Mouse (Mus musculus) heart, postnatal 0 days (tissue): ENCODE data around the gene Cldn7. TPM values are rescaled to one million over a fixed set of nuclear protein-coding genes. Genes with fewer than 3 reads are reported as not detected.

Experiments used
- ATAC-seq: fragments of 200-750 bp; cut with Nextera tagmentation; 2 replicates; pipeline ENCODE4 v1.8.0; 2017; ENCODE audit warnings: low read depth, moderate number of reproducible peaks, moderate library complexity; ENCODE audit not compliant: insufficient read depth
- DNase-seq: peaks from one replicate; pipeline ENCODE4 v3.0.0-alpha.2; 2016; ENCODE audit warnings: low spot score
- H3K27ac ChIP-seq: fragments of 300-500 bp; sonication (generic); 2 replicates; pipeline ENCODE4 v1.5.1; 2014; ENCODE audit warnings: low read depth, mild to moderate bottlenecking
- H3K27me3 ChIP-seq: fragments of 300-500 bp; sonication (generic); 2 replicates; pipeline ENCODE4 v1.6.1; 2014; ENCODE audit warnings: low read length, mixed read lengths; ENCODE audit not compliant: control insufficient read depth, insufficient read depth
- H3K36me3 ChIP-seq: fragments of 300-500 bp; sonication (generic); replicated peaks from 2 replicates; pipeline ENCODE4 v1.6.1; 2014; ENCODE audit warnings: low read length, mixed read lengths; ENCODE audit not compliant: control insufficient read depth, insufficient read depth
- H3K4me1 ChIP-seq: fragments of 300-500 bp; sonication (generic); 2 replicates; pipeline ENCODE4 v1.6.1; 2014; ENCODE audit warnings: antibody characterized with exemption; ENCODE audit not compliant: control insufficient read depth, insufficient read depth
- H3K4me2 ChIP-seq: fragments of 300-500 bp; sonication (generic); 2 replicates; pipeline ENCODE4 v1.6.1; 2014; ENCODE audit warnings: low read depth, mild to moderate bottlenecking, low read length, moderate library complexity
- H3K4me3 ChIP-seq: fragments of 300-500 bp; sonication (generic); 2 replicates; pipeline ENCODE4 v1.5.1; 2014; ENCODE audit warnings: low read depth, low read length
- H3K9ac ChIP-seq: fragments of 300-500 bp; sonication (generic); replicated peaks from 2 replicates; pipeline ENCODE4 v1.6.1; 2014; ENCODE audit warnings: low read depth, low read length, mixed read lengths
- H3K9me3 ChIP-seq: fragments of 300-500 bp; sonication (generic); replicated peaks from 2 replicates; pipeline ENCODE4 v1.6.1; 2016; ENCODE audit warnings: low read length; ENCODE audit not compliant: control insufficient read depth
- CTCF ChIP-seq: IDR thresholded peaks from 2 replicates; pipeline ENCODE4 v1.5.1; 2016; ENCODE audit warnings: antibody characterized with exemption, control low read depth, low read depth
- EP300 ChIP-seq: IDR thresholded peaks from 2 replicates; pipeline ENCODE4 v1.6.1; 2016; ENCODE audit warnings: antibody characterized with exemption, low read depth
- WGBS: fragments of 180-500 bp; shearing (Covaris S2); extraction: QIAGEN DNeasy Blood & Tissue Kit; methylation state at CpG from one replicate; pipeline ENCODE4 v1.1.7; 2014; 5-methylcytosine and 5-hydroxymethylcytosine counted together
- polyA plus RNA-seq: library from polyadenylated mRNA; unstranded; fragments of >200 nt; fragmentation: Nextera tagmentation; extraction: Ambion mirVana; gene quantifications from 2 replicates; pipeline ENCODE4 v1.2.1, GENCODE M21; 2015
- total RNA-seq: library from RNA; depleted of rRNA; stranded (reverse); fragments of >200 nt; gene quantifications from 2 replicates; pipeline ENCODE4 v1.2.3, GENCODE M21; 2014; ENCODE audit warnings: low replicate concordance

Gene Cldn7
- total and polyA plus RNA-seq, 2 experiments from 2014 or later, result 0.64 TPM; not detected in 1

DNA sequence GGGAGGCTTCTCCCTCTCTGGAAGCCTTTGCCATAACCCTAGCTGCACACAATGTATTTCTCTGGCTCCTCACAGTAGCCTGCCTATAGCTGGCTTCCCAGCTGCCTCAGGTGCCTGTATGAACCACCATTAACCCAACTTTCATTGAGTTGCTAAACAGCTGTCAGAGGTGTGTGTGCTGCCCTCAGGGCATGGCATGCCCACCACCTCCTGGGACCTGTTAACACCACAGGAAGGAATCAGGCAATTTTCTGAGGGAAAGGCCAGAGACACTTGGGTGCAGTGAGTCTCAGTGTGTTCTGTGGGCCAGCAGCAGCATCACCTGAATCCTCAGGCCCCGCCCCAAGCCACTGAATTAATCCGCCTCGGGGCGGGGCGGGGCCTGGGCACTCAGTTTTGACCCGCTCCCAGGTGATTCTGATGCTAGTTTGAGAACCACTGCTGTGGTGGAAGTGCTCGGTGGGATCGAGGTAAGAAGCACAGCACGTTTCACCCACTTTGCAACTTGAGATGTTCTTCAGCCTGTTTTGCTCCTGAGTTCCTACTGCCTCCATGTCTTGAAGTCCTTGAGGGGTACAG, 26.1 kb upstream of the Cldn7 start:
- Histone ChIP-seq H3K4me1 (peaks cover 30% of the 10 kb centered on the region), H3K9ac (no peak overlapping the region), H3K4me3 (no peak overlapping the region), H3K27ac (no peak overlapping the region), H3K36me3 (peaks cover 14% of the 10 kb centered on the region), H3K9me3 (no peaks in the 10 kb centered on the region), H3K4me2 (no peak overlapping the region), H3K27me3 (peaks cover 8% of the 10 kb centered on the region)
- DNase-seq (no peak), ATAC-seq (no peak)
- WGBS, result 46% methylated on average over 9 of the region's 9 CpGs
- no peak for TF ChIP-seq CTCF
- no peak for TF ChIP-seq EP300

DNA sequence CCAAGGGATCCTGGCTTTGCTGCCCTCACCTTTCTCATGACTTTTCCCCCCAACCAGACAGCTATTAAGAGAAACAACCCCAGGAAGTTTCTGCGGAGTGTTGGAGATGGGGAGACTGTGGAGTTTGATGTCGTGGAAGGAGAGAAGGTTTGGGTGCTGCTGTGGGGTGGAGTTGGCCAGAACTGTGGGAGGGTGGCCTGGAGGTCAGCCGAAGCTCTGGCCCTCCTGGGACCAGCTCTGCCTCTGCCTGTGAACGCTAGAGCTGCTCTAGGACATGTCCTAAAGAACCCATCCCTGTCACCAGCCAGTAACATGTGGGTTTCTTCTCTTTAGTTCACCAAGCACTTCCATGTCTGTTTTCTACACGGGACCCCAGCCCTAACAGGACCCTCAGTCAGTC, 25.4 kb upstream of the Cldn7 start:
- no peak overlapping the region for H3K4me2 ChIP-seq
- DNase-seq, result no peak
- H3K9ac ChIP-seq, result no peak overlapping the region
- WGBS, result 52% methylated on average over 5 of the region's 5 CpGs
- H3K36me3 ChIP-seq, result peaks cover 20% of the 10 kb centered on the region
- no peaks in the 10 kb centered on the region for H3K9me3 ChIP-seq
- no peak overlapping the region for H3K4me3 ChIP-seq
- peaks cover 8% of the 10 kb centered on the region for H3K27me3 ChIP-seq
- ATAC-seq, result no peak
- TF ChIP-seq EP300 (no peak), CTCF (no peak)
- no peak overlapping the region for H3K27ac ChIP-seq
- H3K4me1 ChIP-seq, result peaks cover 30% of the 10 kb centered on the region

DNA sequence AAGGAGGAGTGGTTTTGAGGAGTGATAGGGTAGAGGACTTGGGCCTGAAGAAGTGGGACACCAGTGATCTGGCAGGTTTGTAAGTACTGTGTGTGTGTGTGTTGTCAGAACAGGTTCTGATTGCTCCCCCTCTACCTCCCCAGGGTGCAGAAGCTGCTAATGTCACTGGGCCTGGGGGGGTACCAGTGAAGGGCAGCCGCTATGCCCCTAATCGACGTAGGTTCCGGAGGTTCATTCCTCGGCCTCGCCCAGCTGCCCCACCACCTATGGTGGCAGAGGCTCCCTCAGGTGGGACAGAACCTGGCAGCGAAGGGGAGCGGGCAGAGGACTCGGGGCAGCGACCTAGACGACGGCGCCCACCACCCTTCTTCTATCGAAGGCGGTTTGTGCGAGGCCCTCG, 24.8 kb upstream of the Cldn7 start:
- Histone ChIP-seq H3K9ac (no peak overlapping the region), H3K4me2 (no peak overlapping the region), H3K9me3 (no peaks in the 10 kb centered on the region), H3K4me3 (no peak overlapping the region), H3K27me3 (peaks cover 7% of the 10 kb centered on the region), H3K36me3 (peaks cover 24% of the 10 kb centered on the region), H3K27ac (no peak overlapping the region), H3K4me1 (peaks cover 30% of the 10 kb centered on the region)
- TF ChIP-seq CTCF (no peak), EP300 (no peak)
- DNase-seq (no peak), ATAC-seq (no peak)
- WGBS, result 90% methylated on average over 17 of the region's 17 CpGs

DNA sequence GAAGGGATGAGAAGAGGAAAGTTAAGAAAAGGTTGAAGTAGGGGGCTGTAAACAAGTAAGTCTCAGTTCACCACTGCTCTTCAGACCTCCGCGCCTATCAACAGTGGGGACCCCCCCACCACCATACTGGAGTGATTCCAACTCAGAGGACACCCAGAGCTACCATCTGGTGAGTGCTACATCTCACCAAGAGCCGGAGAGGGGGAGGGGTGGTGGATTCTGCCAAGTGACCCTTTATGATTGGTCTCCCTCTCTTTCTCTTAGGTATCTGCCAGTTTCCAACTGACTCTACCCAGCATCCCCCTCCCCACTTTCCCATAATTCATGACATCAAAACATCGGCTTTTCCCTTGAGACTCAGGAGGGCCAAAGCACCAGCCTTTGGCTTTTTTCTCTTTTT, 23.6 kb upstream of the Cldn7 start:
- peaks cover 36% of the 10 kb centered on the region for H3K36me3 ChIP-seq
- no peaks in the 10 kb centered on the region for H3K9me3 ChIP-seq
- H3K4me3 ChIP-seq, result no peak overlapping the region
- H3K9ac ChIP-seq, result no peak overlapping the region
- no peak for DNase-seq
- no peak overlapping the region for H3K27ac ChIP-seq
- no peak for TF ChIP-seq EP300
- no peak for TF ChIP-seq CTCF
- WGBS, result 65% methylated on average over 4 of the region's 4 CpGs
- H3K4me2 ChIP-seq, result no peak overlapping the region
- ATAC-seq, result no peak
- peaks cover 28% of the 10 kb centered on the region for H3K4me1 ChIP-seq
- H3K27me3 ChIP-seq, result no peaks in the 10 kb centered on the region

DNA sequence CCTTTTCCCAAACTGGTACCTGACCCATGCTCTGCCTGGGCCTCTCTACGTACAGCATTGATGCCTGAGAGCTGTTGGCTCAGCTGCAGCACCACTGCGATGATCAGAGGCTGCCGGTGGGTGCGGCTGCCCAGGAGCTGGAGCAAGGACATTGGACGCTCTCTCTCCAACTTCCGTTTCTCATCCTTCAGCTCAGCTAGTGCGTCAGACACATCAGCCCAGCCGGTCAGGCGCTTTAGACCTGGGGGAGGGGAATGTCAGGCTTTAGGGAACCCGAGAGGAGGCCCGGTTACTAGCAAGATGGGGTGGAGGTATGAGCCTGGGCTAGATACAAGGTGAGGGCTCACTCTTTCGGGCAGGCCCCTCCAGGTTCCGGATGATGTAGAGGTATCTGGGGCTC, 19.4 kb upstream of the Cldn7 start:
- no peaks in the 10 kb centered on the region for H3K27me3 ChIP-seq
- H3K4me1 ChIP-seq, result peaks cover 11% of the 10 kb centered on the region
- H3K4me3 ChIP-seq, result no peak overlapping the region
- DNase-seq, result no peak
- no peaks in the 10 kb centered on the region for H3K9me3 ChIP-seq
- no peak overlapping the region for H3K27ac ChIP-seq
- no peak overlapping the region for H3K9ac ChIP-seq
- H3K4me2 ChIP-seq, result no peak overlapping the region
- H3K36me3 ChIP-seq, result peaks cover 38% of the 10 kb centered on the region
- WGBS, result 66% methylated on average over 13 of the region's 13 CpGs
- TF ChIP-seq CTCF, result no peak
- no peak for TF ChIP-seq EP300
- no peak for ATAC-seq
